Mouse (Mus musculus): ENCODE measurements at regions not wholly inside any gene's neighbourhood (a gene's known extent, or its start where the extent isn't known, plus 50 kb on each side); places are given as distances from the start of the nearest gene placed in this dataset.

DNA sequence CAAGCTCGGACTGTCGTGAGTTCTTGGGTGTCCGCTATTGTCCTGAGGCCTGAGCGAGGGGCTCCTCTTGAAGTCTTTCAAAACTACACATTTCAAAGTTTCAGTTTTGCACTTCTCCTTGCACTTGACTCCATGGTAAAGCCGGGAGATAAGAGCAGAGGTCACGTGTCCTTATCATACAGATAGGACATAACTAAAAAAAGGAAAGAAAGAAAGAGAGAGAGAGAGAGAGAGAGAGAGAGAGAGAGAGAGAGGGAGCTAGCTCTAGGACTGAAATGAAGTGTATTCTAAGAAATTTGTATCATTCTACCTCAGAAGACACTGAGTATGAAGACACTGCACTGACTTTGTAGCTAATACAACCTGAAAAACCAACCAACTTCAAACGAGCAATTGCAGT is 114.8 kb upstream of the Spred2 start:
- TF ChIP-seq CTCF (IDR thresholded peaks at IDR 0.05; ENCODE audit: borderline replicate concordance, insufficient read depth, low read depth, low read length) = no peak
- no peak for TF ChIP-seq POLR2A (IDR thresholded peaks at IDR 0.05; ENCODE audit: borderline replicate concordance, insufficient read depth, low read length)

All from cerebellum, adult 2 months (tissue).